Mouse (Mus musculus) erythroblast, embryonic 14.5 days (primary cell): Measurements from ENCODE around the gene Bik.

Experiments used
- GATA1 ChIP-seq: IDR thresholded peaks from 2 replicates; pipeline ENCODE4 v1.6.1; 2012; ENCODE audit warnings: low read length, inconsistent platforms, mixed read lengths
- TAL1 ChIP-seq: IDR thresholded peaks from 3 replicates; pipeline ENCODE4 v1.6.1; 2012; ENCODE audit warnings: low read length, inconsistent platforms, mixed read lengths

- no peak for TF ChIP-seq GATA1
- TF ChIP-seq TAL1 = no peak
These were observed 5.9 kb downstream of the Bik start for GRCm38 (mm10) chr15:83532606-83533005.
